Comparison of ENCODE assay signal across 19 mouse cellular contexts in the genomic region with DNA sequence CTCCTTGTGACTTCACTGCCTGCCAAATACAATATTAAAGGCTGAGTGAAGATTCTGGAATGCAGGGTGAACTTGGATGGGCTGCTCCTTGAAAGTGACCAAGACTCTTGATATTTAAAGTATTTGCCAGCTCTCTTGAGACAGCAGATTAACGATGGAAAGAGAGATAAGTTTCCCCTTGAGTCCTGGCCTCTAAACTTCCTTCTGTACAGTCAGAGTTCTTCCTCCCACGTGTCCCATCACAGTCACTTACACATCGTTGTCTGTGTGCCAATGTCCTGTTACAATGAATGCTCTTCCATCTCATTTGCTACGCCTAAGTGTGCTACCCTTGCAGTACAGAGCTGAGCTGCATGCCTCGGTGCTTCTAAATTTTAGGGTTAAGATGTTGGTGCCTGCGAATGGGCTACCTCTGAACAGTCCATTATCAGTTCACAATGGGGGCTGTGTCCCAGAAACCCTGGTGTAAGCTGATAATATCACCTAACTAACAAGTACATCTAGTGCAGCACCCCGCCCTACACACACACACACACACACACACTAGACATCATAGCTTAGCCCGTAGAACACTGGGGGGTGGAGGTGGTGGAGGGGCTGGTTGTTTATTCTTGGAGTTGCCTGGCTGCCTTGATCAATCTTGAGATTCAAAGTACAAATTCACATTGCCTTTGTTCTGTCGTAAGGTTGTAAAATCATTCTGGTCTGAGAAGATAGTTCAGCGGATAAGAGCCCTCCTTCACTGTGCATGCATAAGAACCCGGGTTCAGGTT.
DNase-seq lines count a peak whose midpoint lies in the region; ATAC-seq lines count a peak whose summit lies in the region.
"Had no signal": no experiment of that assay in that cellular context is flagged by ENCODE, and none has a peak within 500 bp of the region (broad histone marks: within the 10 kb centered on the region; RNA-seq: fewer than 3 reads in every experiment).

No protein-coding gene starts in this region.

- no peak overlapping the region for H3K27ac ChIP-seq in embryonic facial prominence, embryonic 15.5 days (replicated peaks)
- H3K27ac ChIP-seq in embryonic facial prominence, embryonic 10.5 days (replicated peaks): no peak overlapping the region
- H3K27ac ChIP-seq in lung, embryonic 15.5 days: no peak overlapping the region
- H3K27ac ChIP-seq: embryonic facial prominence, embryonic 12.5 days; heart, embryonic 10.5 days; hindbrain, embryonic 10.5 days; limb, embryonic 12.5 days; liver, embryonic 12.5 days had no signal

- H3K4me1 ChIP-seq in embryonic facial prominence, embryonic 15.5 days: 0 out of 2 replicates have a peak, but pooled peaks cover under 1% of the 10 kb centered on the region
- H3K4me1 ChIP-seq in embryonic facial prominence, embryonic 10.5 days: peaks cover 18% of the 10 kb centered on the region
- H3K4me1 ChIP-seq in lung, embryonic 15.5 days: peaks cover 27% of the 10 kb centered on the region
- H3K4me1 ChIP-seq: liver, embryonic 12.5 days had no signal

- peak; percentile 19; the same call in 1 of the 2 replicates for ATAC-seq in embryonic facial prominence, embryonic 15.5 days (ENCODE audit: insufficient number of reproducible peaks, low FRiP score, low TSS enrichment, low read depth)
- ATAC-seq in lung, embryonic 15.5 days (ENCODE audit: borderline replicate concordance, extremely low read depth, low FRiP score, low TSS enrichment): peak; percentile 64; the same call in 1 of the 2 replicates
- ATAC-seq: forebrain, embryonic 16.5 days; liver, embryonic 12.5 days had no signal

- H3K4me3 ChIP-seq in embryonic facial prominence, embryonic 15.5 days (replicated peaks): no peak overlapping the region
- no peak overlapping the region for H3K4me3 ChIP-seq in embryonic facial prominence, embryonic 10.5 days
- H3K4me3 ChIP-seq in lung, embryonic 15.5 days: no peak overlapping the region
- H3K4me3 ChIP-seq: embryonic facial prominence, embryonic 12.5 days; heart, embryonic 10.5 days; hindbrain, embryonic 10.5 days; limb, embryonic 12.5 days; liver, embryonic 12.5 days had no signal

- 80% methylated on average over 11 of the region's 11 CpGs for WGBS in embryonic facial prominence, embryonic 15.5 days
- WGBS in embryonic facial prominence, embryonic 10.5 days: 89% methylated on average over 11 of the region's 11 CpGs
- 37% methylated on average over 11 of the region's 11 CpGs for WGBS in lung, embryonic 15.5 days

- H3K27me3 ChIP-seq in embryonic facial prominence, embryonic 15.5 days: no peaks in the 10 kb centered on the region
- no peaks in the 10 kb centered on the region for H3K27me3 ChIP-seq in embryonic facial prominence, embryonic 10.5 days (replicated peaks; ENCODE audit: low read depth, poor library complexity, severe bottlenecking)
- peaks cover 12% of the 10 kb centered on the region; the same call in 1 of the 2 replicates for H3K27me3 ChIP-seq in lung, embryonic 15.5 days
- H3K27me3 ChIP-seq: embryonic facial prominence, embryonic 12.5 days; limb, embryonic 12.5 days; liver, embryonic 12.5 days had no signal

- no peak overlapping the region for H3K9ac ChIP-seq in embryonic facial prominence, embryonic 15.5 days
- no peak overlapping the region for H3K9ac ChIP-seq in lung, embryonic 15.5 days
- H3K9ac ChIP-seq: embryonic facial prominence, embryonic 12.5 days; limb, embryonic 12.5 days; liver, embryonic 12.5 days had no signal

- H3K4me2 ChIP-seq in embryonic facial prominence, embryonic 15.5 days (replicated peaks): no peak overlapping the region
- H3K4me2 ChIP-seq in lung, embryonic 15.5 days: peak overlapping the region; percentile 16; the same call in 1 of the 2 replicates
- H3K4me2 ChIP-seq: embryonic facial prominence, embryonic 12.5 days; limb, embryonic 12.5 days; liver, embryonic 12.5 days; midbrain, embryonic 11.5 days had no signal

- DNase-seq in embryonic facial prominence, embryonic 10.5 days (ENCODE audit: low spot score): no peak
- DNase-seq in lung, postnatal 4 days: no peak
- DNase-seq in adipocyte (ENCODE audit: low spot score): peak; percentile 45
- DNase-seq in lung, postnatal 25 days (ENCODE audit: low spot score): peak; percentile 11
- no peak for DNase-seq in spleen, postnatal 4 days (ENCODE audit: low spot score in 2 of 2)
- DNase-seq in layer of hippocampus, adult 9-10 months (ENCODE audit: low spot score): no peak
- DNase-seq: adrenal gland, postnatal 10 days; cerebellum, adult 9-10 months; layer of hippocampus, adult 9-11 months; thymus, postnatal 36 days had no signal

- no peaks in the 10 kb centered on the region for H3K9me3 ChIP-seq in embryonic facial prominence, embryonic 15.5 days (replicated peaks)
- H3K9me3 ChIP-seq in embryonic facial prominence, embryonic 10.5 days: no peaks in the 10 kb centered on the region
- H3K9me3 ChIP-seq in lung, embryonic 15.5 days: no peaks in the 10 kb centered on the region
- H3K9me3 ChIP-seq: embryonic facial prominence, embryonic 12.5 days; heart, embryonic 10.5 days; hindbrain, embryonic 10.5 days; limb, embryonic 12.5 days; liver, embryonic 12.5 days had no signal

- no peaks in the 10 kb centered on the region for H3K36me3 ChIP-seq in embryonic facial prominence, embryonic 15.5 days
- no peaks in the 10 kb centered on the region for H3K36me3 ChIP-seq in embryonic facial prominence, embryonic 10.5 days (replicated peaks)
- H3K36me3 ChIP-seq in lung, embryonic 15.5 days: no peaks in the 10 kb centered on the region
- H3K36me3 ChIP-seq: embryonic facial prominence, embryonic 12.5 days; heart, embryonic 10.5 days; hindbrain, embryonic 10.5 days; limb, embryonic 12.5 days; liver, embryonic 12.5 days had no signal

Comparison
In these comparisons a context has a peak if more than half of its experiments do, and no peak if none do; other contexts are left out.
1. DNase-seq: peak in adipocyte (single experiment) and lung, postnatal 25 days (single experiment); none in embryonic facial prominence, embryonic 10.5 days (single experiment), lung, postnatal 4 days (0 of 2), spleen, postnatal 4 days (0 of 2) and layer of hippocampus, adult 9-10 months (single experiment).